32 mouse cellular contexts compared by ENCODE assay signal in genomic region chr5:24279527-24279926, GRCm38 (mm10).
"Had no signal": no experiment of that assay in that cellular context is flagged by ENCODE, and none has a peak within 500 bp of the region (broad histone marks: within the 10 kb centered on the region; RNA-seq: fewer than 3 reads in every experiment).

No protein-coding gene starts in this region.

- DNase-seq: left cerebral cortex, postnatal 4 days; liver; liver, embryonic 13.5 days; liver, postnatal 0 days; lung, adult 18-20 months; lung, adult 2 months; lung, embryonic 14.5 days; lung, postnatal 10 days; lung, postnatal 14 days; lung, postnatal 36 days; lung, postnatal 4 days; midbrain, embryonic 14.5 days had no signal

- H3K9ac ChIP-seq: limb, embryonic 12.5 days; limb, embryonic 13.5 days; limb, embryonic 15.5 days; liver, embryonic 12.5 days; liver, embryonic 13.5 days; liver, embryonic 14.5 days; liver, embryonic 15.5 days; liver, postnatal 0 days; lung, embryonic 14.5 days; lung, embryonic 15.5 days; midbrain, embryonic 12.5 days; midbrain, embryonic 13.5 days; midbrain, embryonic 15.5 days; neural tube, embryonic 12.5 days had no signal

- H3K27me3 ChIP-seq: limb, embryonic 12.5 days; limb, embryonic 13.5 days; limb, embryonic 15.5 days; liver, embryonic 15.5 days; lung, embryonic 15.5 days; midbrain, embryonic 12.5 days; midbrain, embryonic 13.5 days; midbrain, embryonic 15.5 days; neural tube, embryonic 12.5 days had no signal

- H3K9me3 ChIP-seq: limb, embryonic 10.5 days; limb, embryonic 12.5 days; limb, embryonic 13.5 days; limb, embryonic 15.5 days; liver, embryonic 12.5 days; liver, embryonic 13.5 days; liver, embryonic 15.5 days; lung, embryonic 15.5 days; midbrain, embryonic 10.5 days; midbrain, embryonic 12.5 days; midbrain, embryonic 13.5 days; midbrain, embryonic 15.5 days; neural tube, embryonic 12.5 days had no signal

- H3K4me2 ChIP-seq: limb, embryonic 12.5 days; limb, embryonic 13.5 days; limb, embryonic 15.5 days; liver, embryonic 11.5 days; liver, embryonic 12.5 days; liver, embryonic 13.5 days; liver, embryonic 15.5 days; lung, embryonic 14.5 days; lung, embryonic 15.5 days; midbrain, embryonic 11.5 days; midbrain, embryonic 12.5 days; midbrain, embryonic 13.5 days; midbrain, embryonic 15.5 days; neural tube, embryonic 12.5 days had no signal

- H3K4me3 ChIP-seq: limb, embryonic 10.5 days; limb, embryonic 12.5 days; limb, embryonic 13.5 days; limb, embryonic 15.5 days; liver, embryonic 12.5 days; liver, embryonic 13.5 days; liver, embryonic 15.5 days; lung, embryonic 15.5 days; megakaryocyte, embryonic 14.5 days; midbrain, embryonic 10.5 days; midbrain, embryonic 12.5 days; midbrain, embryonic 13.5 days; midbrain, embryonic 15.5 days; myocyte; neural tube, embryonic 12.5 days had no signal

- H3K4me1 ChIP-seq: limb, embryonic 10.5 days; limb, embryonic 12.5 days; limb, embryonic 13.5 days; limb, embryonic 15.5 days; liver, embryonic 12.5 days; liver, embryonic 13.5 days; liver, embryonic 15.5 days; lung, embryonic 15.5 days had no signal

- H3K36me3 ChIP-seq: limb, embryonic 10.5 days; limb, embryonic 12.5 days; limb, embryonic 13.5 days; limb, embryonic 15.5 days; liver, embryonic 12.5 days; liver, embryonic 13.5 days; liver, embryonic 15.5 days; lung, embryonic 15.5 days; midbrain, embryonic 10.5 days; midbrain, embryonic 12.5 days; midbrain, embryonic 13.5 days; midbrain, embryonic 15.5 days; neural tube, embryonic 12.5 days had no signal

- ATAC-seq: liver, embryonic 12.5 days; liver, postnatal 0 days; lung, postnatal 0 days; midbrain, embryonic 15.5 days; midbrain, embryonic 16.5 days had no signal

- H3K27ac ChIP-seq: limb, embryonic 10.5 days; limb, embryonic 12.5 days; limb, embryonic 13.5 days; limb, embryonic 15.5 days; liver, embryonic 12.5 days; liver, embryonic 13.5 days; liver, embryonic 14.5 days; liver, embryonic 15.5 days; lung, embryonic 15.5 days; macrophage; midbrain, embryonic 15.5 days; neural tube, embryonic 12.5 days had no signal
